Mouse (Mus musculus) thymus, adult 18-20 months (tissue): ENCODE data around the gene Rps6kb1.
A peak's percentile ranks its signal among the peaks of the same experiment; 100 is the strongest.

Experiments
- DNase-seq, 2 experiments: peaks; one replicate each; pipeline ENCODE4 v3.0.0; 2022; ENCODE audit warnings: mixed read lengths in 2 of 2

Gene Rps6kb1

DNA sequence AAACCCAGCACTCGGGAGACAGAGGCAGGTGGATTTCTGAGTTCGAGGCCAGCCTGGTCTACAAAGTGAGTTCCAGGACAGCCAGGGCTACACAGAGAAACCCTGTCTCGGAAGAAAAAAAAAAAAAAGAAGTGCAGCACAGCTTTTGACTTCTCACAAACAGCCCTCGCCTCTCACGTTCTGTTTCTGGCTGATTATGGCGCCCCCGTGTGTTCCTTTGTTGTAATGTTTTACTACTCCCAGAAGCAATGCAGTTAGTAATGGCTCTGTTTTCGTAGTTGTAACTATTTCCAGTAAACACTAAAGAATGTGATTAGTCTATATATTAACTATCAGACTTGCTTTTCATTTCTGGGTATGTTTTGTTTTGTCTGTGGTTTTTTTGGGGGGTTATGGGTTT is 80.3 kb downstream of the Rps6kb1 start:
- DNase-seq = peak; percentile 11 to 33

DNA sequence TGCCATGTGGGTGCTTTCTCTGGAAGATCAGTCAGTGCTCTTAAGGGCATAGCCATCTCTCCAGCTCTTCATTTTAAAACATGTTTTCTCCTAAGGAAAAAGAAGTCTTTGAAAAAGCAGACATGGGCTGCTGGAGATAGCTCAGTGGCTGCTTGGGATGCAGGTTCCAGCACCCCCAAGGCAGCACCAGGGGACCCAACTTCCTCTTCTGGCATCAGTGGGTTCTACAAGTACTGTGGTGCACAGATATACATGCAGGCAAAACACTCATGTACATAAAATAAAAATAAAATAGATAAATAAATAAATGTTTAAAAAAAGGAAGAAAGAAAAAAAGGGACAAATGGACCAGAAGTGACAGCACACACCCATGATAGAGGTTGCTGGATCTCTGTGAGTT is 82.0 kb downstream of the Rps6kb1 start:
- no peak for DNase-seq

DNA sequence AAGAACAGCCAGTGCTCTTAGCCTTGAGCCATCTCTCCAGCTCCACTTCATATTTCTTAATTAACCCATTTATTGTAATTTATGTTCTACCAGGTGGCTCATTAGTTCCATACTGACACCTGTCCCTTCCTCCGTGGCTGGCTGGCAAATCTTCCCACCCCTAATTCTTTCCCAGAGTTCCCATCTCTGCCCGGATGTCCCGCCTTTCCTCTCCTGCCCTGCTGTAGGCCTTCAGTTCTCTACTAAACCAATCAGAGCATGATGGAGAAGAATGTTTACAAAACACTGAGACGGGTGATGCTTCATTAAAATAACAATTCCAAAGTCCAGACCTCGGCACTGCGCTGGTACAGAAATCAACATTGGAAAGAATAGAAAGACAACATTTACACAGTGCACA is 85.7 kb downstream of the Rps6kb1 start:
- DNase-seq = no peak

DNA sequence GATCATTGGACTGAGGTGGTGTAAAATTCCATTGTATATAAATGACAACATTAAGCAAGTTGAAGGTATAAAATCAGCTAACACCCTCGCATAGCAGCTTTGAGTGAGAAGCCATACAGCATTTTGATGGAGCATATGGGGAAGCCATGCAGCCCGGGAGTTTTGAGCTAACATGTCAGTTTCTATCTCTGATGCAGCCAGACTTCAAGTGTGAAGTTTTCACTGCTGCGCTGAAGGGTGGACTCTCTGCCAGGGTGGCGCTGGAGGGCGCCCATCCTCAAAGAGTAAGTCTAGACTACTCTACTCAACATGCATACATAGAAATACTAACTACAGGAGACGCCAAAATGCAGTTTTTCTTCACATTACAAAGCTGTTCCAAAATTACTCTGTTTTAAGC is 87.1 kb downstream of the Rps6kb1 start:
- DNase-seq = no peak

DNA sequence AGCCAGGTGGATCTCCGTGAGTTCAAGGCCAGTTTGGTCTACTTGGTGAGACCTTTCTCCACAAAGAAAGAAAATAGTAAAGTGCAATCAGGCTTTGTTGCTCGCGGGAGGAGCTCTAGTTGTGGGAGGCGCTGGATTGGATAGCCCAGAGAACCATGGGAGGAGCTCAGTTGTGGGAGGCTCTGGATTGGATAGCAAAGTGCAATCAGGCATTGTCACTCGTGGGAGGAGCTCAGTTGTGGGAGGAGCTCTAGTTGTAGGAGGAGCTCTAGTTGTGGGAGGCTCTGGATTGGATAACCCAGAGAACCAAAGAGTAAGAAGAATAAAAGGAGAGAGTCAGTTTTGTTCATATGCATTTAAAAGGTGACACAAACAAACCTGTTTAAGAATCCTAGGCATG is 90.6 kb downstream of the Rps6kb1 start:
- no peak for DNase-seq
